Mouse (Mus musculus) urinary bladder, postnatal 14 days (tissue): ENCODE measurements around the gene Gpr108.

ENCODE experiments used
- DNase-seq: peaks from one replicate; pipeline ENCODE4 v3.0.0; 2021; ENCODE audit warnings: low spot score

Gene Gpr108

DNA sequence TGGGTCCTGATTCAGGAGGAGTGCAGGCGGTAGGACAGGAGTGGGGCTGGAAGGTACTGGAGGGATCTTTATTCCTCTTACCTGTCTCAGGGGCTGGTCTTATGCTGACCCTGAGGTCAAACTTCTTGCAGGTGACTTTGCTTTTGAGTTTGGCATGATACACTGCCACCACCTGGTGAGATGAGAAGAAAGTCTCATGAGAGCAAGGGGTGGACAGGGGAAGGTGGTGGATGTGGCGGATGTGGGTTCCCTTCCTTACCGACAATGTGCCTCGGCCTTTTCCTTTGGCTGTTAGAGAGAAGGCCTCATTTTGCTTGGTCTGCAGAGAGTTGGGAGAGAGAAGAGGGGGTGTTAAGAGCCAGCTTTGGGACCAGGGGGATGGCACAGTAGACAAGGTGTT, 38.9 kb downstream of the Gpr108 start:
- no peak for DNase-seq

DNA sequence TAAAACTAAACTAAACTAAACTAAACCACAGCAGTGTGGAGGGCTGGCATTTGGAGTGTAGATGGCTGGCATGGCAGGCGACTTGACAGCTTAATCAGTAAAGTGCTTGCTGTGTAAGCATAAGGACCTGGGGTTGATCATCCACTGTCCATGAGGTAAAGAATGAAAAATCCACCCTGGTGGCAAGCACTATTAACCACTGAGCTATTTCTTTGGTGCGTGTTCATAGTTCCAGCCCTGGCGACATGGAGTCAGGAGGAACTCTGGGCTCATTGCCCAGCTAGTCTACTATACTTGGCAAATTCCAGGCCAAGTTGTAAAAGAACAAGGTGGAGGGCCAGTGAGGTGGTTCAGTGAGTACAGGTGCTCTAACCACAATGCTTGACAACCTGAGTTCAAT, 40.3 kb downstream of the Gpr108 start:
- DNase-seq = no peak

DNA sequence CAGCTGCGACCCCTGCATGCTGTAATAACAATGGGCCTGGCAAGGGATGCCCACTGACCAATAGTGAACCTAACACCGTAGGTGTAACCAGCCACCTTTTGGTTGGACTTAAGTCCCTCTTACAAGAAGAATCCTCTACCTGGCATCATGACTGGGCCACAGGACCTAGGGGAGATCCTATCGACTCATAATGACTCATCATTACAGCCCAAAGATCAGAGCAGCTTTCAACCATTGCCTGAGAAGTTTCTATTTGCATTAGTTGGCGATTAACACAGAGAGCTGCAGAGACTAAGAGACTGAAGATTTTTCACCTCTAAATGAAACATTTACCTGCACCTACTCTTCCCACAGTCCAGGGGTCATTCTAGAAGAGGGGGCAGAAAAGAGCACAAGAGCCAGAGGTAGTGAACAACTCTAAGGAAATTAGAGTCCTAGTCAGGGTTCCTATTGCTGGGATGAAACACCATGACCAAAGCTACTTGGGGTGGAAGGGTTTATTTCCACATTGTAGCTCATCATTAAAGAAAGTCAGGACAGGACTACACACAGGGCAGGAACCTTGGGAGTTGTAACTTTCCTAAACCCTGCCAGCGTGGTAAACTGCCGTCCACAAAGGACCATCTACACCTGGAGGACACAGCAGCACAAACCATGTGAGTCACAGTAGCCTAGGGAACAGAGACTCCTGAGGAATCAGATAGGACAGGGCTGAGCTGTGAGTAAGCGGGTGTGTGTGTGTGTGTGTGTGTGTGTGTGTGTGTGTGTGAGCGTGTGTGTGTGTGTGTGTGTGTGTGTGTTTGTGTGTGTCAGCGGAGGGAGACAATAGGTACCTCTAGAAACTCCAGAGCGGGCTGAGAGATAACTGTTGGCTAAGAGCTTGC, 46.2 kb downstream of the Gpr108 start:
- DNase-seq = no peak

GRCm38 (mm10) chr17:57198252-57198651, 50.0 kb downstream of the Gpr108 start:
- DNase-seq = no peak

- no peak for DNase-seq
Observed at GRCm38 (mm10) chr17:57195326-57196010, 52.8 kb downstream of the Gpr108 start.

GRCm38 (mm10) chr17:57194771-57195170, 53.5 kb downstream of the Gpr108 start:
- no peak for DNase-seq

- DNase-seq = no peak
Observed at GRCm38 (mm10) chr17:57194041-57194507, 54.2 kb downstream of the Gpr108 start, which contains the start of gene Tnfsf14. Gene Tnfsf14 (minus strand): TSS chr17:57194177.

DNA sequence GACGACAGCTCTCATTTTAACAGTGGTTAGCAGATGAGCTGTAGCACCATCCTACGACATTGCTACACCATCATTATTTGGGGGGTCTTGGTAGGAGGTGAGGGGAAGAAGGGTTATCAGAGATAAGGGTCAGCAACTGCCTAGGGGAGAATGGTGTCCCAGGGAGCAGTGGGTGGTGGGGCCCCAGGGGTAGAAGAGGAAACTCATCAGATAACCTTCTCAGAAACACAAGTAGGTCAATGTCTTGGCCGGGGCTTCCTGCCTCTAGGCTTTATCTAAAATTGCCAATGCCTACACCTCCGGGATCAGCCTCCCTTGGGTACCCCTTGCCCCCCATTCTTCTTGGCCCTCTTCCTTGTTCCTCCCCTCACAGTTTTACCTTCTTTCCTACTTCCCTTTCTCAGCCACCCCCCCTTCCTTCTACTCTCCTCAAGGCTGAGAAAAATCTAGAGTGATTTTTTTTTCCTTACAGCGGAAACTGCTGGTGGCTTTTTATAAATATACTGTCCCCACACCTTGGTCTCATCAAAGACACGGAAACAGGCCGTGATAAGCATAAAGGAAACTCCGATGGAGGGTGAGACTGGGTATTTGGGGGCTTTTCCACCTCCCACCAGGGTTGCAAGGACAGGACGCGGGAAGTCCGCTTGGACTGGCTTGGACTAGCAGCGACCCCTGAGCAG, 59.6 kb downstream of the Gpr108 start:
- no peak for DNase-seq

DNA sequence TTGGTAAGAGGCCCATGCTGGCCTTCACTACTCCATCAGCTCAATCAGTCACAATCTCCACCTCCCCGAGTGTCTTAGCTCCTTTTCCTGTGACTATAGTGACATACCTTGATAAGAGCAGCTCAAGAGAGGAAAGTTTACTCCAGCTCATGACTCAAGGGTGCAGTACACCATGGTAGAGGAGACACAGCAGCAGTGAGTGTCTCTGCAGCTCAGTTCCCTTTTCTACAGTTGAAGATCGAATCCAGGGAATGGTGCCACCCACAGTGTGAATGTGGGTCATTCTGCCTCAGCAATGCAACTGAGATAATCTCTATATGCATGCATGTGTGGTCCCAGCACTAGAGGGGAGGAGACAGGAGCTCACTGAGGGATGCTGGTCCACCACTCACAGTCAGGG, 62.6 kb downstream of the Gpr108 start:
- DNase-seq = no peak
